Mouse (Mus musculus) testis, postnatal 10 days (tissue): ENCODE results near the gene Vmn1r209.
"Not testable (repeated sequence)": the region's sequence is repeated elsewhere in the genome, so short reads cannot be mapped to it uniquely, and the experiment has no call there.

Experiments
- DNase-seq: peaks from one replicate; pipeline ENCODE4 v3.0.0; 2021; ENCODE audit warnings: low spot score

Gene Vmn1r209

DNA sequence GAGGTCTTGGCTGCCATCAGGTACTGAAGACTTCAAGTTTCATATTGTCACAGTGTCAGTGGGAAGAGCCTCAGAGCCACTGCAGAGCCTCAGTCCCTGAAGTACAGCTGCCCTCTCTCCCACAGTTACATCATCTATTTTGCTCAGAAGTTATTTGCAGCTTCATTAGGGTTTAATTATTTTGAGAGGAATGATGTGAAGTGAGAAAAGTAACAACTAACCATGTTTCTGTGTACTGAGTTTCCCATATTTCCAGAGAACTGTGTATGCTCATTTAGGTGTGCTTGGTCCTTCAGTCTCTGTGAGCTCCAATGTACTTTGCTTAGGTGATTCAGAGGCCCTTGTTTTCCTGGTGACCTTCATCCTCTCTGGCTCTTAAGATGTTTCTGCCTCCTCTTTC, at the start of gene Vmn1r209:
Vmn1r209 (minus strand) TSS at position 101 of the 400 bp plus-strand sequence.
- not testable (repeated sequence) for DNase-seq

DNA sequence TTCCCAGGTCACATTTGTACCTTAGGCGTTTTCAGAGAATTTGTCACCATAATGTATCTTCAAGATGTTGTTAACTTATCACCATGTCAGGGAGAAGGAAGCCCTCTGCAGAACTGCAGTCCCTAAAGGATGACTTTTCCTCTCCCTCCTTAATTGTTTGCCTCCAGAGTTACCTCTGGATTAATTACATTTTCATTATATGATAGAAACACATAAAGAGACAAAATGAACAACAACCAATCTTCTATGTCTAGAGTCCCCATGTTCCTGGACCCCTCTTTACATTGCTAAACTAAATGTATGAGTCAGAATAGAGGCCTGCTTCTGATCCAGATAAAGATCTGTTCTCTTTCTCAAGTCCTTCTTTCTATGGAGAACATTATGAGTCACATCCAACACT, 48.0 kb upstream of the Vmn1r209 start, which contains the start of gene Vmn1r211:
Vmn1r211 (minus strand) TSS at position 101 of the 400 bp plus-strand sequence.
- no peak for DNase-seq

DNA sequence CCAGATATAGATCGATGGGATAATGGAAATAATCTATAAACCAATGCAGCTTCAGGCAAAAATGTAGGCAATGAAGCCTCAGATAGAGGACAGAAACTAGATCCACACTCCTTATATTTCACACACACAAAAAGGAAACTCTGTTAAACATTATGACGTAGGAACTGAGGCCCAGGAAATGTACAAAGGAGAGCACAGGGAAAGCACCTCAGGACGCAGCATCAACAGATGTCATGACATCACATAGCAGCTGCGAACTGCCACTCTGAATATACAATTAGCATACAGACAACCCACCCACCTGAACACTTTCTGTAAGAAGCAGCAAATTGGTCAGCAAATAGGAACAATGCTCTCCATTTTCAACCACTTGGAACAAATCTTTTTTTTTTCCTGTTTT, 45.3 kb upstream of the Vmn1r209 start:
- no peak for DNase-seq

DNA sequence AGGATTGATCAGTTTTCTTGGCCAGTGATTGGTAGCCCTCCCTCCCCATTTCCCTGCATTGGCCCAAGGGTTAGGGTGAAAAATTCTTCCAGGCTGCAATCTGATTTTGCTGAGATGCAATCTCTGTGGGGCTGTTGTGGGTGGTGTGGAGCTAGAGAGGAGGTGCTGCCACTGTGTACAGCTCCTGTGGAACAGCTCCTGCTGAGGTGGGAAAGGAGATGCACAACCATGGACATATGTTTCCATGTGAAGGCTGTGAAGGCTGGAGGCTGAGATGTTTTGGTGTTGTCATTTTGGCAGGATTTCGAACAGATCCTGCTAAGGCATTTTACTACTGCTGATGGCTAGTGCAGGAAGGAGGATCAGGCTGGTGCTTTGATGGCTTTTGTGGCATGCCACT, 37.3 kb upstream of the Vmn1r209 start:
- DNase-seq: no peak

DNA sequence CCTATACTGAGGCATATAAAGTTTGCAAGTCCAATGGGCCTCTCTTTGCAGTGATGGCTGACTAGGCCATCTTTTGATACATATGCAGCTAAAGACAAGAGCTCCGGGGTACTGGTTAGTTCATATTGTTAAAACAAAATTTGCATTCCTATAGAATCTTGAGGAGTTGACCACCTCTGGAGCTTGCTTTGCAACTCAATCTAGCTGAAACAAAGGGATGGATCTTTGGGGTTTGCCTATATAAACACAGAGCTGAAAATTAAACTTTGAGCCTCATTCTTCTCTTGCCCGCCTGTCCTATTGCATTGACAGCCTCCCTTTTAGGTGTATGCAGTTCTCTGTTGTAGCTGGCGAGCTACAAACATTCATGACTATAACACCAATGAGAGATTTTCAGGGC, 34.8 kb upstream of the Vmn1r209 start:
- not testable (repeated sequence) for DNase-seq

DNA sequence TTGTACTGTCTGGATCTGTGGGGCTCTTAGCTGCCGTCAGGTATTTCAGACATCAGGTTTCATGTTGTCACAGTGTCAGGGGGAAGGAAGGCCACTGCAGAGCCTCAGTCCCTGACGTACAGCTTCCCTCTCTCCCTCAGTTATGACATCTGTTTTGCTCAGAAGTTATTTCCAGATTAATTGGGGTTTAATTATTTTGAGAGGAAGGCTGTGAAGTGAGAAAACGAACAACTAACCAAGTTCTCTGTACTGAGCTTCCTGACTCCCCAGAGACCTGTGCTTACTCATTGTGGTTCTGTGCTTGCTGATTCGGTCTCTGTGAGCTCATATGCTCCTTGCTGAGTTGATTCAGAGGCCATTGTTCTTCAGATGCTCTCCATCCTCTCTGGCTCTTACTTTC, 21.8 kb upstream of the Vmn1r209 start, which contains the start of gene Vmn1r210:
Vmn1r210 (minus strand) TSS at position 101 of the 400 bp plus-strand sequence.
- DNase-seq: no peak

DNA sequence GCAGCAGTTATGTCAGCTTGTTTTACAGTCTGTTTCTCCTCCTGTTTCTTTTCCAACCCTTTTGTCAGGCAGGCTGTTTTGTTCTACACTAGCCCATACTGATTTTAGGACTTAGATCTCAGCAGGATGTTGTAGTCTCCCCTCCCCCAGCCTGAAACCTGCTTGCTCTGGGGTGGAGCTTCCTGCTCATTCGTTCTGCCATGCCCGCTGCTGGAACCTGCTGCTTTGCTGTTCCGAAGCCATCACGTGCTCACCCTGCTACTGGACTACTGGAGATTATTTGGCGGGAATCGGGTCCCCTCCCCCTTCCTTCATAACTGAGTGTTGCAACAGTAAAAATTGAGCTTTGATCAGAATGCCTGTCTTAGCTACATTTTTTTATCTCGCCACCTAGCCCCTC, 19.9 kb upstream of the Vmn1r209 start:
- DNase-seq: not testable (repeated sequence)

DNA sequence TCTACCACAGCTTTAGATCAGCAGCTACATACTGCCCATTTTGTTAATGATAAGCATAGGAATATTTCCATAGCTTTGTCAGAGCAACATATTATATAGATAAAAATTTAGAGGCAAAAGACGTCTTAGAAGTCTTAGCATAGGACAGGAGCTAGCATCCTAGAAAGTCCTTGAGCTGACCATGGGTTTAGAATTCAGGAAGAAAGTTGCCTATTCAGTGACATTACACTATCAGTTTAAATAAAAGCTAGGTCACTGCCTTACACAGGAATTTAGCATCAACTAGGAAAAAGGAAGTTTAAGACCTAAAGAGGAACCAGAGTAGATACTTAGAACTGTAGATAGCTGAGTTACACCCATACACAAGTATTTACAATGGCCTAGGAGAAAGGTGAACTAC, 12.1 kb upstream of the Vmn1r209 start:
- DNase-seq: not testable (repeated sequence)

DNA sequence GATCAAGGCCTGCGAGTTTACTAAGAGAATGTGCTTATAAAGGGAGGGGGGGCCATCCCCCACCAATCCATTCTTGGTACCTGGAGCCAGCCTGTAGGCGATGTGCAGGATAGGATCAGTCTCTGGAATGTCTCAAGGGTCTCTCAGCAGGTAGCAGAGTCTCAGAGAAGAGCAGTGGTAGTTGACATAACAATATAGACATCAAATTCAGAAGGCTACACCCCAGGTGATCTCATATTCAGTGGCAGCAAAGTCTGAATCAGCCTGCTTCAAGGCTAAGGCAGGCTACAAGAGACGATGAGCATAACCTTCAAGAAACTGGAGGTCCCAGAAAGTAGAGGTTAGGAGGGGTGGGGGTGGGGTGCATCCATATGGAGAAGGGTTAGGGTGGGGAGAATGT, 21.4 kb downstream of the Vmn1r209 start:
- not testable (repeated sequence) for DNase-seq

DNA sequence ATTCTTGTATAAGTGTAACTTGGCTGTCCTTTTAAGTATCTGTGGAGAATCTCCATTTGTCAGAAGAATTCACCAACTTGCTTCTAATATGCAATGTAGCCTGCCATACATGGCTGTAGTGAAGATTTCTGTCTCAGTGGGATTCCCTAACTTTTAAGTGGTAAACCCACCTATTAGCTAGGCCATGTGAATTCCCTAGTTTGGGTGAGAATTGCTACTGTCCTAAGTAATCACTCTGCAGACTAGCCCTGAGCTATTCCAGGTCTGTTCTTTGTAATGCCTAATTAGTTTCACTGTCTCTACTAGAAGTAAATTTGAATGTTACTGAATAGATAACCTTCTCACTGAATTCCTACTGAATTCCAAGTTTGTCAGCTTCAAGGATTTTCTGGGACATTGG, 25.3 kb downstream of the Vmn1r209 start:
- DNase-seq: not testable (repeated sequence)

DNA sequence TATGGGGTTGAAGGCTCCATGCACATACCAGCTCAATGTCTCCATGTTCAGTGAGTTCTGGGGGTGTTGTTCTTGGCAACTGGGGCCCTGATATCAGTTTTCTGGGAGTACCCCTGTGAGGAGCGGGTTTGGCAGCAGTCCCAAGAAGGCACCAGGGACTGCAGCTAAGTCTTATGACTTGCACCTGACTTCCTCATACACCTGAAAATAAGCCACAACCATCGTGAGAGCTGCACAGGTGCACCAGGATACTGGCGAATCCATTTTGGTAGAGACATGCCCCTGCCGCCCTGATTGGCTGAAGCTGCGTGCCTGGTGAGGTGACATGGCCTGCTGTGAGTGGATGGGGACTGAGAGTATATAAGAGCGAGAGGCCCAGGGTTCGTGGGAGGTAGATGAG, 32.2 kb downstream of the Vmn1r209 start, which contains the start of gene Vmn1r208:
Vmn1r208 (minus strand) TSS at position 101 of the 400 bp plus-strand sequence.
- not testable (repeated sequence) for DNase-seq

DNA sequence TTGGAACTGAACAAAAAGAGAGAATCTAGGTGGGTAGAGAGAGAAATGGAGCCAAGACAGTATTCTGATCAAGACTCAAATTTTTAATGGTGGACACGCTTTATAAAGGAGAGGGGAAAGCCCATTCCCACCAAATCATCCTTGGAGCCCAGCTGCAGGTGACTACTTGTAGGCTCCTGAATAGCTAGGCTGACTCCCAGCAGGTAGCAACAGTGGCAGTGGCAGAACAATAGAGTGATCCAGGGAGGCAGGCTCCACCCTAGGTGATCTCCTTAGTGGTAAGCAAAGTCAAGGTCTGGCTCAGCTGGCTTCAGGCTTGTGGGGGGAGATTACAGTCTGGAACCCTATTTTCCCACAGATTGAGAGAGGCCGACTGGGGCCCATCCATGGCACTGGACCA, 37.9 kb downstream of the Vmn1r209 start:
- DNase-seq: not testable (repeated sequence)
